Mouse (Mus musculus) liver, embryonic 11.5 days (tissue): Measurements from ENCODE around the gene Trub2. TPM values are rescaled to one million over a fixed set of nuclear protein-coding genes. Genes with fewer than 3 reads are reported as not detected.

ENCODE experiments used
- ATAC-seq: fragments of 200-750 bp; cut with Nextera tagmentation; replicated peaks from 2 replicates; pipeline ENCODE4 v1.8.0; 2017; ENCODE audit warnings: moderate number of reproducible peaks, mild to moderate bottlenecking, moderate TSS enrichment, moderate library complexity; ENCODE audit not compliant: low FRiP score
- DNase-seq: peaks from one replicate; pipeline ENCODE4 v3.0.0-alpha.2; 2017; ENCODE audit warnings: low spot score
- H3K27ac ChIP-seq: fragments of 300-500 bp; sonication (generic); 2 replicates; pipeline ENCODE4 v1.5.1; 2014; ENCODE audit warnings: mild to moderate bottlenecking, low read depth, low read length, control low read depth
- H3K27me3 ChIP-seq: fragments of 300-500 bp; sonication (generic); replicated peaks from 2 replicates; pipeline ENCODE4 v1.6.1; 2014; ENCODE audit warnings: low read length, mixed read lengths; ENCODE audit not compliant: control insufficient read depth, insufficient read depth
- H3K36me3 ChIP-seq: fragments of 300-500 bp; sonication (generic); 2 replicates; pipeline ENCODE4 v1.6.1; 2014; ENCODE audit warnings: mild to moderate bottlenecking, low read length, moderate library complexity, mixed read lengths; ENCODE audit not compliant: control insufficient read depth, insufficient read depth
- H3K4me1 ChIP-seq: fragments of 300-500 bp; sonication (generic); replicated peaks from 2 replicates; pipeline ENCODE4 v1.6.1; 2014; ENCODE audit warnings: low read length, mixed read lengths; ENCODE audit not compliant: control insufficient read depth, insufficient read depth
- H3K4me2 ChIP-seq: fragments of 300-500 bp; sonication (generic); 2 replicates; pipeline ENCODE4 v1.6.1; 2014; ENCODE audit warnings: mild to moderate bottlenecking, control low read depth, moderate library complexity
- H3K4me3 ChIP-seq: fragments of 300-500 bp; sonication (generic); 2 replicates; pipeline ENCODE4 v1.5.1; 2014; ENCODE audit warnings: low read depth, low read length, control low read depth
- H3K9ac ChIP-seq: fragments of 300-500 bp; sonication (generic); 2 replicates; pipeline ENCODE4 v1.6.1; 2014; ENCODE audit warnings: low read depth, low read length, control low read depth
- H3K9me3 ChIP-seq: fragments of 300-500 bp; sonication (generic); 2 replicates; pipeline ENCODE4 v1.6.1; 2016; ENCODE audit warnings: low read length, inconsistent platforms, mixed read lengths; ENCODE audit not compliant: control insufficient read depth
- WGBS: fragments of 180-500 bp; shearing (Covaris S2); extraction: QIAGEN DNeasy Blood & Tissue Kit; methylation state at CpG from one replicate; pipeline ENCODE4 v1.1.7; 2014; 5-methylcytosine and 5-hydroxymethylcytosine counted together
- polyA plus RNA-seq: library from polyadenylated mRNA; unstranded; fragments of >200 nt; fragmentation: Nextera tagmentation; extraction: Ambion mirVana; gene quantifications from 2 replicates; pipeline ENCODE4 v1.2.1, GENCODE M21; 2014

The Trub2 gene
- polyA plus RNA-seq = 27.7 and 29.0 TPM in 2 replicates

DNA sequence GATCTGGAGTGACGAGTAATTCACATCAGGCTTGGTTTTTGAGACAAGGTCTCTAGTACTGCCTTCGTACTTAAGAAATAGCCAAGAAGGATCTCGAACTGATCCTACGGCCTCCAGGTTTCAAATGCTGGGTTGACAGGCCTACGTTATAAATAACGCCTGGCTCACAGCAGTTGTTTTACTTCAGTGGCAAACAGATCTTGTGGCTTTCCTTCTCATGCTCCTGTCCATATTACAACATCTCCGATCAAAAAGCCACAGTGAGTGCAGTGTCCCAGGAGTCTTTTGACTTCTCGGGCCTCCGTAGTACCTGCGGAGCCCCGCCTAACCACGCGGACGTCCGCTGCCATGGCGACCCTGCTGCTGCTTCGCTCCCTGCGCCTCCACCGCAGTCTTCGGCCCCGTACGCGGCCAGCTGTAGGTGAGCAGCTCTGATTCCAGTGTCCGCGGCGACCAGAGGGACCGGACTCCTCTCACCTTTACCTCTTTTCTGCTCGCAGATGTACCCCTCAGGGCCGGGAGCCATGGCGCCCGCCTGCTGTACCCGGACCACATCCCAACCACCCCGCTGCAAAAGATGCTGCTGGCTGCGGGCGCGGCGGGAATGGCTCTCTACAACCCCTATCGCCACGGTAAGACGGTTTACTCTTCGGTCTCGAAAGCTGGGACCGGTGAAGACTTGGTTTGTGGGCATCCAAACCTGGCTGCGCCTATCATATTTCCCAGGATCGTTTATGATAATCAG is at the start of gene Trub2:
Gene Trub2 (minus strand): TSS at position 566 of the 745 bp plus-strand sequence.
- Histone ChIP-seq H3K4me3 (peak within 1 kb of the TSS; percentile 85), H3K27me3 (no peaks in the 10 kb centered on the region), H3K27ac (peak within 1 kb of the TSS; percentile 59; the same call in 1 of the 2 replicates), H3K4me1 (peaks cover 3% of the 10 kb centered on the region; the same call in 1 of the 2 replicates), H3K36me3 (peaks cover 23% of the 10 kb centered on the region), H3K9me3 (no peaks in the 10 kb centered on the region), H3K9ac (peak within 1 kb of the TSS; percentile 77), H3K4me2 (peak within 1 kb of the TSS; percentile 88)
- under 1% methylated on average over 45 of the region's 45 CpGs for WGBS
- peak; percentile 89 for ATAC-seq
- peak; percentile 81 for DNase-seq

DNA sequence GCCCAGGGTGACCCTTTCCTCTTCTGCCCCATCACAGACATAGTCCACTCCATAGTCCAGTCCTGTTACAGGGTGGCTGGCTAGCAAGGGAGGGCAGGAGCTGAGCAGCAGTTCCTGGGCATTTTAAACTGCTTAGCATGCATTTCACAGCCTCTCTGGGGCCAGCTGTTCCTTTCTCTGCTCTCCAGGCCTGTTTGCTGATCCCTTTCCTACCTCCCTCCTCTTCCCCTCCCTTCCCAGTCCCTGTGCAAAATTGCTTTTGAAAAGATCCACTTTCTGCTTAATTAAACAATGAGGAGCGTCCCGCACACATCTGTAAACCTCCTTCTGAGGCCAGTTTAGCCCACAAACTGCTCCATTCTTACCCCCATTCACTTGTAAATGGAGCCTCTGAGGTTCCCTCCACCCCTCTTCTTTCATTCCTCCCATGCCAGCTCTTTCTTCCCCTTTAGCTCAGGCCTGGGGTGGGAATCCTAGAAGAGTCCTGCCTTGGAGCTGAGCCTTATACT is 47.1 kb upstream of the Trub2 start:
- H3K4me1 ChIP-seq = no peaks in the 10 kb centered on the region
- no peak overlapping the region for H3K4me3 ChIP-seq
- ATAC-seq (no peak), DNase-seq (no peak)
- no peak overlapping the region for H3K4me2 ChIP-seq
- no peaks in the 10 kb centered on the region for H3K9me3 ChIP-seq
- H3K27ac ChIP-seq = no peak overlapping the region
- H3K36me3 ChIP-seq = peaks cover 5% of the 10 kb centered on the region; the same call in 1 of the 2 replicates
- H3K27me3 ChIP-seq = no peaks in the 10 kb centered on the region
- no peak overlapping the region for H3K9ac ChIP-seq
- WGBS = 87% methylated on average over 2 of the region's 2 CpGs

DNA sequence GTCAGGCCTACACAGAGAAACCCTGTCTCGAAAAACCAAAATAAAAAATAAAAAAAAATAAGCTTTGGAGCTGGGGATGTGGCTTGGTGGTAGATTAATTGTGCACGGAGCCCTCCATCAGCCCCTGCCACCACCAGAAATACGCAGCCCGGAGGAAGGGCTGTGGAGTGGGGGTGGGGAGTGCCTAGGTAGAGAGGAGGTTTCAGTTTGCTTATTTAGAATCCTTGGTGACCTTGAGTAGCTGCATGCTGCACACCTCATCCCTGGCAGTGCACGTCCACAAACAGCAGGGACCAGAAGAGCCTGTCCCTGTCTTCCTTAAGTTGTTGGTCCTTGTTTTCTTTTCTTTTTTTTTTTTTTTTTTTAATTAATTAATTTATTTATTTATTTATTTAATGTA is 45.5 kb upstream of the Trub2 start:
- no peak for DNase-seq
- Histone ChIP-seq H3K36me3 (peaks cover 5% of the 10 kb centered on the region; the same call in 1 of the 2 replicates), H3K27me3 (no peaks in the 10 kb centered on the region), H3K9me3 (no peaks in the 10 kb centered on the region), H3K4me1 (peaks cover 2% of the 10 kb centered on the region), H3K4me2 (no peak overlapping the region), H3K9ac (no peak overlapping the region), H3K4me3 (no peak overlapping the region), H3K27ac (no peak overlapping the region)
- no peak for ATAC-seq
- 87% methylated on average over 5 of the region's 5 CpGs for WGBS

DNA sequence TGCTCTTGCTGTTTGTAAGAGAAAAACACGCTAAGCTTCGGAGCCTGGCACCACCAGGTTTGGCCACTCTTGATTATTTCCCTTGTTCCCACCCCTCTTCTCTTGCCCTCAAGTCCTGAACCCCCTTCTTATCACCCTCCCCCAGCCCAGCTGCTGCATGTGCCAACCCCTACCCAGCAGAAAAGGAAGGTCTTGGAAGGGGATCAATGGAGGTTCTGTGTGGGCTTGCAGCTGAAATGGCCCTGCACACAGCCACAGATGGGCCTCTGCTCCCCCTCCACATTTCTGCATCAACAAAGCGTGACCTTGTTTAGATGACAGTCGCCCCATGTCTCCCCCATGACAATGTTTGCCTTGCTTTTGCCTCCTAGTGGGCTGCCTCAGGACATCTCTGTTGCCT is 42.8 kb upstream of the Trub2 start:
- no peak overlapping the region for H3K4me2 ChIP-seq
- DNase-seq = no peak
- H3K27ac ChIP-seq = no peak overlapping the region
- no peak overlapping the region for H3K9ac ChIP-seq
- peaks cover 13% of the 10 kb centered on the region for H3K4me1 ChIP-seq
- WGBS = 89% methylated on average over 4 of the region's 4 CpGs
- H3K9me3 ChIP-seq = no peaks in the 10 kb centered on the region
- H3K36me3 ChIP-seq = peaks cover 3% of the 10 kb centered on the region; the same call in 1 of the 2 replicates
- ATAC-seq = no peak
- H3K27me3 ChIP-seq = no peaks in the 10 kb centered on the region
- H3K4me3 ChIP-seq = no peak overlapping the region

DNA sequence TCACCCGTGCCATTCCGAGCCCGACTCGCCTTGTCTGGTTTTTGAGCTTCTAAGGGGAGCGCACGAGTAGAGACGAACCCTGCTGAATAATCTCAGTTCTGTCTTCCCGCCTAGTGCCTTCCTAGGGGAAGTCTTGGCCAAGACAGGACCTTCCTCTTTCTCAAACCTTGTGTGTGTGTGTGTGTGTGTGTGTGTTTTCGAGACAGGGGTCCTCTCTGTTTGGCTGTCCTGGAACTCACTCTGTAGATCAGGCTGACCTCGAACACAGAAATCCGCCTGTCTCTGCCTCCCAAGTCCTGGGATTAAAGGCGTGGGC is 39.4 kb upstream of the Trub2 start:
- Histone ChIP-seq H3K4me1 (peaks cover 15% of the 10 kb centered on the region), H3K4me2 (peak overlapping the region; percentile 73), H3K4me3 (peak overlapping the region; percentile 97), H3K36me3 (no peaks in the 10 kb centered on the region), H3K27me3 (no peaks in the 10 kb centered on the region), H3K9me3 (no peaks in the 10 kb centered on the region), H3K27ac (peak overlapping the region; percentile 49; the same call in 1 of the 2 replicates), H3K9ac (peak overlapping the region; percentile 84)
- DNase-seq (no peak), ATAC-seq (no peak)
- 2% methylated on average over 12 of the region's 12 CpGs for WGBS

DNA sequence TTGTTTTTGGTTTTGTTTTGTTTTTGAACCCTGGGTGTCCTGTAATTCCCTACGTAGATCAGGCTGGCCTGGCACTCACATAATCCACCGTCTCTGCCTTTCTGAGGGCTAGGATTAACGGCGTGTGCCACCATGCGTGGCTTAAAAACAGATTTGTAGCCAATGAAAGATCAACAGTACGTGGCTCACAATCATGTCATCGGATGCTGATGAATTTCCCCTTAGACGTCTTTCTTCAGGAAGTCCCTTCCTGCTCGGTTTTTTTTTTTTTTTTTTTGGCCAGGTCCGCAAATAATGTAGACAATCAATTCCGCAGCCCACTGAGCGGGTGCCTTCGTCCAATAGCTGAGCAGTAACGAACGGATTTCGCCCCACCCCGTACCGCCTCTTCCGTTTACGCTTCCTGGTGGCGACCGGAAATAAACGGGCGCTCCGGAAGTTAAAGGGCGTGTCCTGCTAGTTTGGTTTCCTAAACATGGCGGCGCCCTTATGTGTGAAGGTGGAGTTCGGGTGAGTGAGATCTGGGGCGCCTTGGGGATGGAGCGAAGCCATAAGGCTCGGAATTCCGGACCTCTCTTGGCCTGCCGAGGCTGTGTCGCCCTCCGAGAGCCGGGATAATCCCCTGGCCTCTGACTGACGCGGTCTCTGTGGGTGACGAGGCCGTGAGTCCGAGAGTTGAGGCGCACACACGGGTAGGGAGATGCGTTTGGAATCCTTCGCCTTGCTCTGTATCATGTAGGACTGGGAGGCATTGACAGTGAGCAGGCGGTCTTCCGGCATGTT is 38.8 kb upstream of the Trub2 start:
- ATAC-seq = peak; percentile 98
- whole genome bisulfite sequencing = under 1% methylated on average over 48 of the region's 48 CpGs

DNA sequence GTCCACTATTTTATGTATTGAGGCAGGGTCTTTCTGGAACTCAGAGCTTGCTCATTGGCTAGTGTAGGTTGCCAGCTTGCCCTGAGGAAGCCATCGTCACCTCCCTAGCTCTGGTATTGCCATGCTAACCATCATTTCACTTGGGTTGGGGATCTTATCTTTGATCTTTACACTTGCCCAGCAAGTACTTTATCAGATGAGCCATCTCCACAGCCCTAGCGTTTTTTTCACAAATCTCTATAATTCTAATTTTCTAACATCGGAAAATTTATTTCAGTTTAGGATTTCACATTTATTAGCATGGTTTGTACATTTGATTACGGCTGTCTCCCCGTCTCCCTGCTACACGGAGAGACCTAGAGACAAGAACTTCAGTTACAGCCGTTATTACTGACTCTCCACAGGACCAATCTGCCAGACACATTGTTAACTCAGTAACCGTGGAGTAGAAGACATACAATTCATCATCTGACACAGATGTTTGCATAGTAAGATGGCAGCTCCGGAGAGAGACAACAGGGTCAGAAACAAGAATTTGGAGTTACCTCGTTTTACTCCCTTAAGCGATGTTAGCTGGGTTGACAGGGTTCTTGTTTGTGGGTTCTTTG is 38.1 kb upstream of the Trub2 start:
- peaks cover 15% of the 10 kb centered on the region for H3K4me1 ChIP-seq
- H3K9me3 ChIP-seq = no peaks in the 10 kb centered on the region
- H3K9ac ChIP-seq = peak overlapping the region; percentile 84
- DNase-seq (no peak), ATAC-seq (peak; percentile 20)
- peak overlapping the region; percentile 83 for H3K4me2 ChIP-seq
- H3K4me3 ChIP-seq = peak overlapping the region; percentile 97
- WGBS = 12% methylated on average over 11 of the region's 11 CpGs
- H3K27me3 ChIP-seq = no peaks in the 10 kb centered on the region
- H3K36me3 ChIP-seq = no peaks in the 10 kb centered on the region
- H3K27ac ChIP-seq = peak overlapping the region; percentile 89

More for the DNA sequence above, 38.8 kb upstream of the Trub2 start:
- H3K4me1 ChIP-seq = peaks cover 15% of the 10 kb centered on the region
- no peaks in the 10 kb centered on the region for H3K9me3 ChIP-seq
- peak; percentile 95 for DNase-seq
- H3K36me3 ChIP-seq = no peaks in the 10 kb centered on the region
- peak overlapping the region; percentile 83 for H3K4me2 ChIP-seq
- H3K9ac ChIP-seq = peak overlapping the region; percentile 84
- H3K27ac ChIP-seq = peak overlapping the region; percentile 89
- peak overlapping the region; percentile 97 for H3K4me3 ChIP-seq
- H3K27me3 ChIP-seq = no peaks in the 10 kb centered on the region

DNA sequence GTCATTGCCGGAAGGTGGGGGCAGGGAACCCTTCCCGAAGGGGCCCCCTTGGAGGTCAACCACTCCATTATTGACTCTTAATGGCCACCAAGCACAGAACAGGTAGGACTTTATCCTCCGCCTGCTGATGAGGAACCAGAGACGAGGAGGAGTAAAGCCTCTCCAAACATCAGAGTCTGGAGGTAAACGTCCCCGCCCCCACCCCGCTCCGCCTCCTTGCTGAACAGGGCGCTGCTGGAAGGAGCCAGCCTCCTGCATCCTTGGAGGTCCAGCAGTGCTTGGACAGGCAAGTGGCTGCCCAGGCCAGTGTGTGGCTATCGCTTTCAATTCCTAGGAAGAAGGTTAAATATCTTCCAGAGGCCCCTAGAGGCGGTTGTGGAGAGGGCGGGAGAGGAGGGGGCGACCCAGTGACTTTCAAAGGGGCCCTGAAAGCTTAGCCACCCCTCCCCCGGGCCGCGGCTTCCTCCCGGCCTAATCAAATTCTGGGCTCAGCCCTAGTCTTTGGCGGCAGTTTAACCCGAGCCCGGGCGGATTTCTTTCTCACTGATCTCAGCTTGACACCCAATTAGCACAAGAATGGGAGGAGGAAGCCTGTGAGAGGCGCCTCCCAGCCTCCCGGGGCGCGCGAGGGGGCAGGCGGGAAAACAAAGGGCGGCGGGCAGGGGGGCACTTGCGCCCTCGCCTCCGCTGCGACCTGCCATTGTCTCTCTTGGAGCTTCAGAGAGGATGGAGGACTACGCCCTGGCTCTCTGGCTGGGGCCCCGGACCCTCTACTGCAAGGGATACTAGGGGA is 31.9 kb upstream of the Trub2 start, which contains the start of gene Urm1:
Gene Urm1 (plus strand): TSS at position 51 of the 793 bp plus-strand sequence.
- H3K4me2 ChIP-seq = peak within 1 kb of the TSS; percentile 95
- H3K9me3 ChIP-seq = no peaks in the 10 kb centered on the region
- ATAC-seq (peak; percentile 72), DNase-seq (peak; percentile 81)
- H3K4me3 ChIP-seq = peak within 1 kb of the TSS; percentile 52
- peaks cover 13% of the 10 kb centered on the region for H3K4me1 ChIP-seq
- H3K9ac ChIP-seq = peak within 1 kb of the TSS; percentile 72
- H3K36me3 ChIP-seq = no peaks in the 10 kb centered on the region
- 2% methylated on average over 35 of the region's 35 CpGs for WGBS
- H3K27ac ChIP-seq = peak within 1 kb of the TSS; percentile 88
- no peaks in the 10 kb centered on the region for H3K27me3 ChIP-seq
